Mouse (Mus musculus) bone marrow macrophage, adult 2 months (primary cell): ENCODE data around the gene Cadps. TPM values are rescaled to one million over a fixed set of nuclear protein-coding genes. Genes with fewer than 3 reads are reported as not detected.
A peak's percentile ranks its signal among the peaks of the same experiment; 100 is the strongest.

Experiments
- H3K27ac ChIP-seq: 2 replicates; pipeline ENCODE4 v1.5.1; 2012; ENCODE audit warnings: low read depth, low read length; ENCODE audit not compliant: insufficient read depth
- H3K4me1 ChIP-seq: 2 replicates; pipeline ENCODE4 v1.6.1; 2012; ENCODE audit warnings: low read length; ENCODE audit not compliant: control insufficient read depth, insufficient read depth
- H3K4me3 ChIP-seq: 2 replicates; pipeline ENCODE4 v1.5.1; 2012; ENCODE audit warnings: mild to moderate bottlenecking, low read length, moderate library complexity; ENCODE audit not compliant: insufficient read depth
- CTCF ChIP-seq: IDR thresholded peaks from 2 replicates; pipeline ENCODE4 v1.5.1; 2012; ENCODE audit warnings: low read depth, mild to moderate bottlenecking, low read length, moderate library complexity
- POLR2A ChIP-seq: IDR thresholded peaks from 2 replicates; pipeline ENCODE4 v1.6.1; 2012; ENCODE audit warnings: mild to moderate bottlenecking, low read depth, low read length, borderline replicate concordance
- polyA plus RNA-seq: library from polyadenylated mRNA; stranded (reverse); fragments of >200 nt; gene quantifications from 2 replicates; pipeline ENCODE4 v1.2.4, GENCODE M21; 2012; ENCODE audit not compliant: missing spikeins, insufficient read depth, insufficient read length

The Cadps gene
- polyA plus RNA-seq, 1 experiment = not detected

DNA sequence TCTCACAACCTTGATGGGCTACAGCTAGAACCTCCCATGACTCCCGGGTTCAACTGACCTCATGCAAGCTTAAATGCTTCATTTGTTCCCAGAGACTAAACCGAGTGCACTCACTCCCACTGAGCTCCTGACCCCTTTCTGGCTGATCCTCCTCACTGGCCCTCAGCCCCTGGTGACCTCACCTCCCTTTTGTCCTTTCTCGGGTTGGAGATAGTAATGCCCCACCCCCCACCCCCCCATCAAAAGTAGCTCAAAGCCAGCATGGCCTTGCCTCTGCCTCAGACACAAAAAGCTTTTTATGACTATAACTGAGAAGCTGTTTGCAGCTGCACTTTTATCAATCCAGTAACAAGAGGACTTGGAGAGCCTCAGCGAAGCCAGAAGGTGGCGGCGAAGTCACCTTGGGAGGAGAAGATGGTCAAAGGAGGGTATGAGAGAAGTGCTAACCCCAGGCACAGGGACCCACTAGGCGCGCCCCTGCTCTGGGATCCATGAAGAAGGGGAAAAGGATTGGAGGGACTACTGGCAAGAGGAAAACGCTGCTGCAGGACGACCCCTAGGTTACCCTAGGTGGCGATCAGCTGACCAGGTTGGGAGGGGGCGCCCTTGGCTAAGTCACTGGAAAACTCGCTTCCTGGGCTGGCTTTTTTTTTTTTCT is 1.6 kb downstream of the Cadps start:
- TF ChIP-seq CTCF (no peak), POLR2A (no peak)
- no peaks in the 10 kb centered on the region for H3K4me1 ChIP-seq
- H3K27ac ChIP-seq = no peak overlapping the region
- H3K4me3 ChIP-seq = no peak overlapping the region

- TF ChIP-seq POLR2A (no peak), CTCF (no peak)
- no peaks in the 10 kb centered on the region for H3K4me1 ChIP-seq
- no peak overlapping the region for H3K4me3 ChIP-seq
- no peak overlapping the region for H3K27ac ChIP-seq
These were observed 2.7 kb downstream of the Cadps start for GRCm38 (mm10) chr14:12820149-12820548.

DNA sequence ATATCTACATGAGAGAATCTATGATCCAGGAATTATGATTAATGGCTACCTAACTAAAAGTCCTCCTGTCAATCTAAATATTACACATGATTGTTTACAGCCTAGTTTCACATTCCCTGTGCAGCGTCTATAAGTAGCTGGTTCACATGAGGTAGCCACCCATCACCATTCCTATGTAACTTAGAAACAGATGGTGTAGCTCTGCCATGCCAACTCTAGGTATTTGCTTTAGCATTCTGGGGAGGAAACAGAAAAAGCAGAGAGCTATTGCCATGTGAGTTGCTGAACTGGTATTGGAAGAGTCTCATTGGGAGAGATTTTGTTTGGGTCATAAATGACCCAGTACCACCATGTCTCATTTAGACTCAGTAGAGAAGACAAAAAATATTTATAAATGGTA is 4.4 kb downstream of the Cadps start:
- no peak for TF ChIP-seq POLR2A
- no peak for TF ChIP-seq CTCF
- Histone ChIP-seq H3K27ac (no peak overlapping the region), H3K4me3 (no peak overlapping the region), H3K4me1 (no peaks in the 10 kb centered on the region)

GRCm38 (mm10) chr14:12812072-12812471 is 10.8 kb downstream of the Cadps start:
- Histone ChIP-seq H3K27ac (no peak overlapping the region), H3K4me1 (no peaks in the 10 kb centered on the region), H3K4me3 (no peak overlapping the region)
- TF ChIP-seq CTCF (no peak), POLR2A (no peak)

- Histone ChIP-seq H3K4me3 (no peak overlapping the region), H3K27ac (peak overlapping the region; percentile 11; the same call in 1 of the 2 replicates), H3K4me1 (no peaks in the 10 kb centered on the region)
- TF ChIP-seq POLR2A (no peak), CTCF (no peak)
These were observed 19.9 kb downstream of the Cadps start for GRCm38 (mm10) chr14:12802995-12803394.

DNA sequence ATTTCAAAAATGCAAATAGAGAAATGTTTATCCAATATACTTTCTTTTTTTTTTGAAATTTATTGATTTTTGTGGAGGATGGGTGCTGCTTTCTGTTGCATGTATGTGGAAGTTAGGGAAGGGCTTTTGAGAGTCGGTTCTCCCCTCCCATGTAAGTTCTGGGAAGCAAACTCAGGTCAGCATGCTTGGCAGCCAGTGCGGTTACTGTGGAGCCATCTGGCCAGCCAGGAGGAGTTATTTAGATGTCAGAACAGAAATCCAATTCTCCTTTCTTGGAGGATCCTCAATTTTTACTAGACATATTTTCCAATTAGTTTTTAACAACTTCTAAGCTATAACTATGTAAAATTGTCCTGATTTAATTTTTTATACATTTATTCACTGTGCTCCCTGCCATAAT is 21.8 kb downstream of the Cadps start:
- no peak for TF ChIP-seq CTCF
- TF ChIP-seq POLR2A = no peak
- Histone ChIP-seq H3K4me3 (no peak overlapping the region), H3K4me1 (no peaks in the 10 kb centered on the region), H3K27ac (no peak overlapping the region)

- H3K4me3 ChIP-seq = no peak overlapping the region
- no peaks in the 10 kb centered on the region for H3K4me1 ChIP-seq
- TF ChIP-seq POLR2A (no peak), CTCF (no peak)
- H3K27ac ChIP-seq = no peak overlapping the region
These were observed 24.0 kb downstream of the Cadps start for GRCm38 (mm10) chr14:12798926-12799325.

DNA sequence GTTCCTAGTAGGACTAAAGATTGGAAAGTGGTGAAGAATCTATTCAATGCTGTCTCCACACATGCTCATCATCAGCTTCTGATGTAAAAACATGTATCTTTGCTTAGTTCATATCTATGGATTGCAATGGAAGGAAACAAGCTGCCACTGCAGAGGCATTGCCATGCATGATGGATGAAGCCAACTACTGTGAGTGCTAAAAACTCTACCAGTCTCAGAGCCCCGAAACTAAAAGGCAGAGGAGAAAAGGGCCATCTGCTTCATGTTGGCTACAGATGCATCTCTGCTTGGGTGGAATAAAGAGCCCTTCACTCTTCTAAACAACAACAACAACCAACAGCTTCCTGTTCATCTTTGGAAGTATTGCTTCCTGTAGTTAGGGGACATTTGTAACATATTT is 38.6 kb downstream of the Cadps start:
- no peak overlapping the region for H3K27ac ChIP-seq
- TF ChIP-seq CTCF (no peak), POLR2A (no peak)
- H3K4me3 ChIP-seq = no peak overlapping the region
- H3K4me1 ChIP-seq = no peaks in the 10 kb centered on the region

DNA sequence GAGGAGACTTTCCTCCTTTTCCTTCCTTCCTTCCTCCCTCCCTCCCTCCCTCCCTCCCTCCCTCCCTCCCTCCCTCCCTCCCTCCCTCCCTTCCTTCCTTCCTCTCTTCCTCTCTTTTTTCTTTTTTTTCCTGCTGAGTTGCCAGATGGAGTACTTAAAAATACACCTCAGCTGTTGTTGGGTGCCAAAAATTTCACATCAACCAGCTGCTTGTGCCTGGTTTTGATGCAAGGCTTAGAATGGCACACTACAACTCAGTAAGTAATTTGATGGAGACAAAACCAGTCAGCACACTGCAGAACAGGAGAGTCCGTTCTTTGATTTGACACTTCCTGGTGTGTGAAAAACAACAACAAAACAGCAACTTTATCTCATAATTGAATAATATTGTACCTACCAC is 42.9 kb downstream of the Cadps start:
- TF ChIP-seq POLR2A (no peak), CTCF (no peak)
- Histone ChIP-seq H3K27ac (no peak overlapping the region), H3K4me3 (no peak overlapping the region), H3K4me1 (no peaks in the 10 kb centered on the region)

DNA sequence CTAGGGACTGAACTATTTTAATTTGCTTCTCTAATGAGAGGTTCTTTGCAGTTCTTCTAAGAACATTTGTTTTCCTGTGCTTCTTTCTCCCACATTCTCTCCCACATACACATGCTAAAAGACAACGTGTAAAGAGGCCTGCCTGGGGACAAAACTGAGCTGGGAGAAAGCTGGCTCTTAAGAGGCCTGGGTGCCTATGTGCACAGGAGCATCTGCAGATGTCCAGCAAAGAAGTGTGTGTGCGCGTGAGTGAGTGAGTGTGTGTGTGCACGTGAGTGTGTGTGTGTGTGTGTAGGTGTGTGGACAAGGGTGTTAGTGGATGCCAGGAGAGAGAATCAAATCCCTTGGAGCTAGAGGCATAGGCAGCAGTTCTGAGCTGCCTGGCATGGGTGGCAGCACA is 44.9 kb downstream of the Cadps start:
- no peak overlapping the region for H3K27ac ChIP-seq
- H3K4me3 ChIP-seq = no peak overlapping the region
- no peak for TF ChIP-seq CTCF
- TF ChIP-seq POLR2A = no peak
- H3K4me1 ChIP-seq = no peaks in the 10 kb centered on the region
